Mouse (Mus musculus): ENCODE data around the gene Impg2. TPM values are rescaled to one million over a fixed set of nuclear protein-coding genes. Genes with fewer than 3 reads are reported as not detected.
A peak's percentile ranks its signal among the peaks of the same experiment; 100 is the strongest.

Impg2 gene
- polyA plus RNA-seq, 1 experiment from 2014 or later = 0.08 TPM

DNA sequence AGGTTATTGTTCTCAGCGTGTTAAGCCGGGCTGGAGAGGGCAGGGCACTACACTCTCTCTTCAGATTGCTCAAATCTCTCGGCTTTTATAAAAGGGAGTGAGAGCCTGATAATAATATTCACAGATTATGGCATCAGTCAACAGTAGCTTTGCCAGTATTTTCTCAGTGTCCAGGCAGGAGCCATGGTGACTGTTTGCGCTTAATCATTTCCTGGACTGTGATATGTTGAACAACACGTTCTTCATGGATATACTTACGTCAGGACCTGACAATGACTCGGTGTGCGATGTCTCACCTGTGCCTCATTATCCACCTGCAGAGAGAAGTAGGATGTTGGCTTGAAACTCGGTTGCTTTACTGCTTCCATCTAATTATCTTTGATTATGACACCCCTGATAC is 74.9 kb downstream of the Impg2 start:
- no peaks in the 10 kb centered on the region for H3K36me3 ChIP-seq (ENCODE audit: control insufficient read depth, insufficient read depth)
- no peaks in the 10 kb centered on the region for H3K9me3 ChIP-seq (ENCODE audit: control insufficient read depth)
- H3K9ac ChIP-seq (ENCODE audit: low read depth, low read length) = no peak overlapping the region
- H3K4me3 ChIP-seq (ENCODE audit: low read depth, low read length) = no peak overlapping the region
- TF ChIP-seq CTCF (IDR thresholded peaks at IDR 0.05; ENCODE audit: low read depth) = no peak
- H3K4me1 ChIP-seq (replicated peaks; ENCODE audit: control insufficient read depth, insufficient read depth, low read length) = no peaks in the 10 kb centered on the region; the same call in 1 of the 2 replicates
- no peak overlapping the region; the same call in 1 of the 2 replicates for H3K27ac ChIP-seq (ENCODE audit: low read depth, low read length)
- 56% methylated on average over 9 of the region's 9 CpGs for WGBS
- H3K4me2 ChIP-seq (replicated peaks; ENCODE audit: low read depth) = no peak overlapping the region
- no peaks in the 10 kb centered on the region for H3K27me3 ChIP-seq (replicated peaks; ENCODE audit: control insufficient read depth, insufficient read depth, low read length)
- 0 out of 2 replicates have a peak, but pooled peaks have one; percentile 54 for ATAC-seq

- H3K4me2 ChIP-seq (replicated peaks; ENCODE audit: low read depth) = no peak overlapping the region
- no peaks in the 10 kb centered on the region for H3K36me3 ChIP-seq (ENCODE audit: control insufficient read depth, insufficient read depth)
- H3K27ac ChIP-seq (ENCODE audit: low read depth, low read length) = no peak overlapping the region
- no peaks in the 10 kb centered on the region for H3K9me3 ChIP-seq (ENCODE audit: control insufficient read depth)
- H3K9ac ChIP-seq (ENCODE audit: low read depth, low read length) = no peak overlapping the region
- H3K4me1 ChIP-seq (replicated peaks; ENCODE audit: control insufficient read depth, insufficient read depth, low read length) = no peaks in the 10 kb centered on the region; the same call in 1 of the 2 replicates
- no peaks in the 10 kb centered on the region for H3K27me3 ChIP-seq (replicated peaks; ENCODE audit: control insufficient read depth, insufficient read depth, low read length)
- no peak for TF ChIP-seq CTCF (IDR thresholded peaks at IDR 0.05; ENCODE audit: low read depth)
- no peak overlapping the region for H3K4me3 ChIP-seq (ENCODE audit: low read depth, low read length)
- ATAC-seq = no peak
Measured at GRCm38 (mm10) chr16:56279752-56280151, 75.6 kb downstream of the Impg2 start.

GRCm38 (mm10) chr16:56281336-56281735 is 77.2 kb downstream of the Impg2 start:
- no peak for ATAC-seq
- no peak overlapping the region for H3K27ac ChIP-seq (ENCODE audit: low read depth, low read length)

GRCm38 (mm10) chr16:56283330-56283729 is 79.2 kb downstream of the Impg2 start:
- no peak overlapping the region for H3K4me2 ChIP-seq (replicated peaks; ENCODE audit: low read depth)
- no peak overlapping the region for H3K27ac ChIP-seq (ENCODE audit: low read depth, low read length)
- ATAC-seq = no peak
- no peaks in the 10 kb centered on the region for H3K27me3 ChIP-seq (replicated peaks; ENCODE audit: control insufficient read depth, insufficient read depth, low read length)
- H3K36me3 ChIP-seq (ENCODE audit: control insufficient read depth, insufficient read depth) = no peaks in the 10 kb centered on the region
- WGBS = 85% methylated on average over 1 of the region's 1 CpGs
- no peaks in the 10 kb centered on the region; the same call in 1 of the 2 replicates for H3K4me1 ChIP-seq (replicated peaks; ENCODE audit: control insufficient read depth, insufficient read depth, low read length)
- no peak overlapping the region for H3K9ac ChIP-seq (ENCODE audit: low read depth, low read length)
- TF ChIP-seq CTCF (IDR thresholded peaks at IDR 0.05; ENCODE audit: low read depth) = no peak
- H3K9me3 ChIP-seq (ENCODE audit: control insufficient read depth) = no peaks in the 10 kb centered on the region
- no peak overlapping the region for H3K4me3 ChIP-seq (ENCODE audit: low read depth, low read length)

More at GRCm38 (mm10) chr16:56281336-56281735, 77.2 kb downstream of the Impg2 start:
- 26% methylated on average over 4 of the region's 4 CpGs for WGBS
- H3K36me3 ChIP-seq (ENCODE audit: control insufficient read depth, insufficient read depth) = no peaks in the 10 kb centered on the region
- no peak overlapping the region for H3K9ac ChIP-seq (ENCODE audit: low read depth, low read length)
- H3K4me1 ChIP-seq (replicated peaks; ENCODE audit: control insufficient read depth, insufficient read depth, low read length) = no peaks in the 10 kb centered on the region; the same call in 1 of the 2 replicates
- no peak overlapping the region for H3K4me3 ChIP-seq (ENCODE audit: low read depth, low read length)
- no peaks in the 10 kb centered on the region for H3K9me3 ChIP-seq (ENCODE audit: control insufficient read depth)
- H3K4me2 ChIP-seq (replicated peaks; ENCODE audit: low read depth) = no peak overlapping the region
- TF ChIP-seq CTCF (IDR thresholded peaks at IDR 0.05; ENCODE audit: low read depth) = no peak
- H3K27me3 ChIP-seq (replicated peaks; ENCODE audit: control insufficient read depth, insufficient read depth, low read length) = no peaks in the 10 kb centered on the region

- no peak overlapping the region for H3K27ac ChIP-seq (ENCODE audit: low read depth, low read length)
Measured at GRCm38 (mm10) chr16:56283873-56284272, 79.8 kb downstream of the Impg2 start.

GRCm38 (mm10) chr16:56286076-56286475 is 82.0 kb downstream of the Impg2 start:
- H3K27me3 ChIP-seq (replicated peaks; ENCODE audit: control insufficient read depth, insufficient read depth, low read length) = no peaks in the 10 kb centered on the region
- no peak for TF ChIP-seq CTCF (IDR thresholded peaks at IDR 0.05; ENCODE audit: low read depth)
- H3K36me3 ChIP-seq (ENCODE audit: control insufficient read depth, insufficient read depth) = no peaks in the 10 kb centered on the region
- H3K9ac ChIP-seq (ENCODE audit: low read depth, low read length) = no peak overlapping the region
- no peak overlapping the region for H3K27ac ChIP-seq (ENCODE audit: low read depth, low read length)
- H3K4me3 ChIP-seq (ENCODE audit: low read depth, low read length) = no peak overlapping the region
- WGBS = 81% methylated on average over 5 of the region's 5 CpGs
- H3K4me1 ChIP-seq (replicated peaks; ENCODE audit: control insufficient read depth, insufficient read depth, low read length) = no peaks in the 10 kb centered on the region
- no peak for ATAC-seq
- H3K4me2 ChIP-seq (replicated peaks; ENCODE audit: low read depth) = no peak overlapping the region
- H3K9me3 ChIP-seq (ENCODE audit: control insufficient read depth) = no peaks in the 10 kb centered on the region

More at GRCm38 (mm10) chr16:56283873-56284272, 79.8 kb downstream of the Impg2 start:
- Histone ChIP-seq H3K4me2 (replicated peaks; ENCODE audit: low read depth) (no peak overlapping the region), H3K9me3 (ENCODE audit: control insufficient read depth) (no peaks in the 10 kb centered on the region), H3K9ac (ENCODE audit: low read depth, low read length) (no peak overlapping the region), H3K27me3 (replicated peaks; ENCODE audit: control insufficient read depth, insufficient read depth, low read length) (no peaks in the 10 kb centered on the region), H3K4me1 (replicated peaks; ENCODE audit: control insufficient read depth, insufficient read depth, low read length) (no peaks in the 10 kb centered on the region; the same call in 1 of the 2 replicates), H3K4me3 (ENCODE audit: low read depth, low read length) (no peak overlapping the region), H3K36me3 (ENCODE audit: control insufficient read depth, insufficient read depth) (no peaks in the 10 kb centered on the region)
- WGBS = 71% methylated on average over 1 of the region's 1 CpGs
- TF ChIP-seq CTCF (IDR thresholded peaks at IDR 0.05; ENCODE audit: low read depth) = no peak
- no peak for ATAC-seq

GRCm38 (mm10) chr16:56286977-56287376 is 82.9 kb downstream of the Impg2 start:
- ATAC-seq = no peak
- no peaks in the 10 kb centered on the region for H3K9me3 ChIP-seq (ENCODE audit: control insufficient read depth)
- no peaks in the 10 kb centered on the region for H3K27me3 ChIP-seq (replicated peaks; ENCODE audit: control insufficient read depth, insufficient read depth, low read length)
- no peaks in the 10 kb centered on the region for H3K4me1 ChIP-seq (replicated peaks; ENCODE audit: control insufficient read depth, insufficient read depth, low read length)
- no peak overlapping the region for H3K4me3 ChIP-seq (ENCODE audit: low read depth, low read length)
- no peak overlapping the region for H3K4me2 ChIP-seq (replicated peaks; ENCODE audit: low read depth)
- H3K27ac ChIP-seq (ENCODE audit: low read depth, low read length) = no peak overlapping the region
- TF ChIP-seq CTCF (IDR thresholded peaks at IDR 0.05; ENCODE audit: low read depth) = no peak
- WGBS = 90% methylated on average over 2 of the region's 2 CpGs
- no peaks in the 10 kb centered on the region for H3K36me3 ChIP-seq (ENCODE audit: control insufficient read depth, insufficient read depth)
- H3K9ac ChIP-seq (ENCODE audit: low read depth, low read length) = no peak overlapping the region

Measured in intestine, postnatal 0 days (tissue).